Mouse (Mus musculus) small intestine, adult 2 months (tissue): ENCODE measurements around the gene Prkg1.

Experiments used
- CTCF ChIP-seq: fragments of 200-500 bp; IDR thresholded peaks from 2 replicates; pipeline ENCODE4 v1.5.1; 2012; ENCODE audit warnings: low read depth, mild to moderate bottlenecking, control low read depth, inconsistent platforms, low read length, moderate library complexity, mixed read lengths; ENCODE audit not compliant: insufficient replicate concordance, insufficient read length; ENCODE audit errors: extremely low read depth
- POLR2A ChIP-seq: fragments of 200-500 bp; IDR thresholded peaks from 2 replicates; pipeline ENCODE4 v1.6.1; 2012; ENCODE audit warnings: low read depth, mild to moderate bottlenecking, control low read depth, inconsistent platforms, low read length, moderate library complexity

- no peak for TF ChIP-seq CTCF
- no peak for TF ChIP-seq POLR2A
These were observed 786.7 kb downstream of the Prkg1 start for GRCm38 (mm10) chr19:30978096-30978495.
